Mouse (Mus musculus) myocyte (in vitro differentiated cells): ENCODE data around the gene Rit1.

Source experiments
- CEBPB ChIP-seq: IDR thresholded peaks from 2 replicates; pipeline ENCODE4 v1.6.1; 2011; ENCODE audit warnings: mild to moderate bottlenecking, moderate library complexity; ENCODE audit not compliant: poor library complexity, insufficient read depth, severe bottlenecking
- E2F4 ChIP-seq: IDR thresholded peaks from one replicate; pipeline ENCODE4 v1.6.1; 2011; ENCODE audit warnings: mild to moderate bottlenecking, control low read depth, moderate library complexity; ENCODE audit not compliant: insufficient read depth
- MAX ChIP-seq: IDR thresholded peaks from one replicate; pipeline ENCODE4 v1.6.1; 2011; ENCODE audit warnings: low read depth, mild to moderate bottlenecking, control low read depth
- MYOD1 ChIP-seq, 3 experiments: IDR thresholded peaks; one replicate each; pipeline ENCODE4 v1.6.1; 2011; ENCODE audit warnings: control low read depth in 2 of 3, low read depth in 2 of 3, mild to moderate bottlenecking in 2 of 3, moderate library complexity in 1 of 3; ENCODE audit not compliant: insufficient read length in 2 of 3, control insufficient read depth in 1 of 3
- MYOG ChIP-seq, 3 experiments: IDR thresholded peaks; one replicate each; pipeline ENCODE4 v1.6.1; 2011; ENCODE audit warnings: control low read depth in 2 of 3, low read depth in 2 of 3, mild to moderate bottlenecking in 2 of 3; ENCODE audit not compliant: insufficient read length in 2 of 3, control insufficient read depth in 1 of 3, insufficient read depth in 1 of 3
- POLR2A ChIP-seq: IDR thresholded peaks from one replicate; pipeline ENCODE4 v1.6.1; 2011; ENCODE audit warnings: low read depth, mild to moderate bottlenecking, control low read depth, moderate library complexity; ENCODE audit not compliant: insufficient read length
- POLR2AphosphoS2 ChIP-seq: IDR thresholded peaks from one replicate; pipeline ENCODE4 v1.6.1; 2011; ENCODE audit warnings: low read depth, control low read depth; ENCODE audit not compliant: insufficient read length
- REST ChIP-seq: IDR thresholded peaks from one replicate; pipeline ENCODE4 v1.6.1; 2011; ENCODE audit warnings: mild to moderate bottlenecking, control low read depth, moderate library complexity; ENCODE audit not compliant: insufficient read depth, insufficient read length
- SRF ChIP-seq: IDR thresholded peaks from one replicate; pipeline ENCODE4 v1.6.1; 2011; ENCODE audit warnings: low read depth; ENCODE audit not compliant: control insufficient read depth, insufficient read length
- TCF12 ChIP-seq: IDR thresholded peaks from one replicate; pipeline ENCODE4 v1.6.1; 2011; ENCODE audit warnings: mild to moderate bottlenecking, control low read depth; ENCODE audit not compliant: poor library complexity, insufficient read depth, severe bottlenecking
- TCF3 ChIP-seq: IDR thresholded peaks from one replicate; pipeline ENCODE4 v1.6.1; 2011; ENCODE audit warnings: low read depth, control low read depth; ENCODE audit not compliant: insufficient read length
- USF1 ChIP-seq: IDR thresholded peaks from one replicate; pipeline ENCODE4 v1.6.1; 2011; ENCODE audit warnings: low read depth, mild to moderate bottlenecking, control low read depth, moderate library complexity

- TF ChIP-seq E2F4 (no peak), MAX (no peak), POLR2A (no peak), TCF12 (no peak), USF1 (no peak), CEBPB (no peak), SRF (no peak), POLR2AphosphoS2 (no peak), MYOD1 (IDR thresholded peaks at IDR 0.05; ENCODE audit: control insufficient read depth in 1 of 3, insufficient read length in 2 of 3, low read depth in 2 of 3) (no peak), TCF3 (no peak), MYOG (IDR thresholded peaks at IDR 0.05; ENCODE audit: control insufficient read depth in 1 of 3, insufficient read depth in 1 of 3, insufficient read length in 2 of 3, low read depth in 2 of 3) (no peak), REST (no peak)
These were observed 30.2 kb downstream of the Rit1 start for GRCm38 (mm10) chr3:88746871-88747231.
